Mouse (Mus musculus) heart, embryonic 14.5 days (tissue): Measurements from ENCODE around the gene Rexo1. TPM values are rescaled to one million over a fixed set of nuclear protein-coding genes. Genes with fewer than 3 reads are reported as not detected.
A peak's percentile ranks its signal among the peaks of the same experiment; 100 is the strongest.
"Not testable (repeated sequence)": the region's sequence is repeated elsewhere in the genome, so short reads cannot be mapped to it uniquely, and the experiment has no call there.

Experiments
- ATAC-seq: fragments of 200-750 bp; cut with Nextera tagmentation; 2 replicates; pipeline ENCODE4 v1.8.0; 2017; ENCODE audit warnings: low read depth, moderate TSS enrichment; ENCODE audit not compliant: insufficient number of reproducible peaks, insufficient read depth, low FRiP score
- H3K27ac ChIP-seq, 2 experiments: fragments of 200-500 bp in 1 of 2; fragments of 300-500 bp in 1 of 2; sonication (generic) in 1 of 2; replicated peaks in 1 of 2; 2 replicates each; pipeline ENCODE4 v1.5.1; 2012 to 2014; ENCODE audit warnings: low read depth in 2 of 2, low read length in 2 of 2, control low read depth in 1 of 2, mild to moderate bottlenecking in 1 of 2, mixed read lengths in 1 of 2; ENCODE audit not compliant: control insufficient read depth in 1 of 2, insufficient read depth in 1 of 2
- H3K27me3 ChIP-seq: fragments of 300-500 bp; sonication (generic); 2 replicates; pipeline ENCODE4 v1.6.1; 2014; ENCODE audit warnings: mild to moderate bottlenecking, low read length, control low read depth; ENCODE audit not compliant: control insufficient read depth, insufficient read depth
- H3K36me3 ChIP-seq: fragments of 300-500 bp; sonication (generic); 2 replicates; pipeline ENCODE4 v1.6.1; 2014; ENCODE audit warnings: mild to moderate bottlenecking, control low read depth, low read length, mixed read lengths; ENCODE audit not compliant: control insufficient read depth, insufficient read depth
- H3K4me1 ChIP-seq, 2 experiments: fragments of 200-500 bp in 1 of 2; fragments of 300-500 bp in 1 of 2; sonication (generic) in 1 of 2; 2 replicates each; pipeline ENCODE4 v1.6.1; 2012 to 2014; ENCODE audit warnings: low read length in 2 of 2, control low read depth in 1 of 2, mixed read lengths in 1 of 2; ENCODE audit not compliant: control insufficient read depth in 2 of 2, insufficient read depth in 2 of 2
- H3K4me2 ChIP-seq: fragments of 300-500 bp; sonication (generic); 2 replicates; pipeline ENCODE4 v1.6.1; 2014; ENCODE audit warnings: mild to moderate bottlenecking, low read length
- H3K4me3 ChIP-seq, 2 experiments: fragments of 200-500 bp in 1 of 2; fragments of 300-500 bp in 1 of 2; sonication (generic) in 1 of 2; 2 replicates each; pipeline ENCODE4 v1.5.1; 2012 to 2014; ENCODE audit warnings: low read length in 2 of 2, mild to moderate bottlenecking in 2 of 2, control low read depth in 1 of 2, low read depth in 1 of 2, moderate library complexity in 1 of 2; ENCODE audit not compliant: control insufficient read depth in 1 of 2, insufficient read depth in 1 of 2
- H3K9ac ChIP-seq: fragments of 300-500 bp; sonication (generic); 2 replicates; pipeline ENCODE4 v1.6.1; 2014; ENCODE audit warnings: mild to moderate bottlenecking, low read length
- H3K9me3 ChIP-seq: fragments of 300-500 bp; sonication (generic); 2 replicates; pipeline ENCODE4 v1.6.1; 2016; ENCODE audit warnings: low read length, control low read depth; ENCODE audit not compliant: control insufficient read depth
- WGBS: fragments of 180-500 bp; shearing (Covaris S2); extraction: QIAGEN DNeasy Blood & Tissue Kit; methylation state at CpG from one replicate; pipeline ENCODE4 v1.1.7; 2014; 5-methylcytosine and 5-hydroxymethylcytosine counted together
- polyA plus RNA-seq: library from polyadenylated mRNA; unstranded; fragments of >200 nt; fragmentation: Nextera tagmentation; extraction: Ambion mirVana; gene quantifications from 2 replicates; pipeline ENCODE4 v1.2.1, GENCODE M21; 2014

Rexo1 gene
- polyA plus RNA-seq, 1 experiment from 2014 or later, result 17.0 TPM

DNA sequence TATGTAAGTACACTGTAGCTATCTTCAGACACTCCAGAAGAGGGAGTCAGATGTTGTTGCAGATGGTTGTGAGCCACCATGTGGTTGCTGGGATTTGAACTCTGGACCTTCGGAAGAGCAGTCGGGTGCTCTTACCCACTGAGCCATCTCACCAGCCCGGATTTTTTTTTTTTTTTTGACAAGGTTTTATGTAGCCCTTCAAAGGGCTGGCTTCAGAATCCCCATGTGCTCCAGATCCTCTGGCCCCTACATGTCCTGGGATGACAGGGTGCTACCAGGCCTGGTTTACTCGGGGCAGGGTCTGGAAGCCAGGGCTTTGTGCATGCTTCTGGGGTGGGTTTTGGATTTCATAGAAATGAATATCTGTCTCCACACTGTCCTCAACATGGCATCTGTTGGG lies 44.4 kb upstream of the Rexo1 start, which contains the start of gene Gm49322:
Gene Gm49322, plus strand, starts transcription at position 301 of the 400 bp plus-strand sequence.
- not testable (repeated sequence) for H3K4me2 ChIP-seq, H3K4me3 ChIP-seq, H3K9me3 ChIP-seq, ATAC-seq, H3K27ac ChIP-seq, H3K27me3 ChIP-seq, H3K9ac ChIP-seq
- whole genome bisulfite sequencing, result 76% methylated on average over 4 of the region's 4 CpGs
- Histone ChIP-seq H3K36me3 (peaks cover 40% of the 10 kb centered on the region), H3K4me1 (peaks cover 10 to 13% of the 10 kb centered on the region in 2 experiments)

DNA sequence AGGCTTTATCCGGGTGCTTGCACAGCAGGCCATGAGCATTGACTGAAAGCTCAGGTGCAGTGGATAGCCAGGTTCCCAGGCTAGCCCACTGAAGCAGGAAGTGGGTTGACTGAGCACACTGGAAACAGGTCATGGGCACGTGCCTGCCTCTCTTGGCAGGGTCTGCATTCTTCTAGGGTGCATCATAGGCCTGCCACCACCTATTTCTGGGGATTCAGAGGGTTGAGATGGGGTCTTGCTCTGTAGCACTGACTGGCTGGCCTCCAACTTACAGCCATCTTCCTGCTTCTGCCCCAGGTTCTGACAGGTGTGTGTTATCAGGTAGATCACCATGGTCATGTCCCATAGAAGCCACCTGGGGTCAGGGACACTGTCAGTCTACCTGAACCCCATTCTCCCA lies 43.6 kb upstream of the Rexo1 start:
- Histone ChIP-seq H3K9ac (no peak overlapping the region), H3K36me3 (peaks cover 40% of the 10 kb centered on the region), H3K27me3 (no peaks in the 10 kb centered on the region), H3K4me2 (no peak overlapping the region), H3K27ac (no peak overlapping the region), H3K4me3 (no peak overlapping the region), H3K9me3 (no peaks in the 10 kb centered on the region), H3K4me1 (peaks cover 10 to 13% of the 10 kb centered on the region in 2 experiments)
- ATAC-seq, result no peak
- WGBS, result 80% methylated on average over 2 of the region's 2 CpGs

DNA sequence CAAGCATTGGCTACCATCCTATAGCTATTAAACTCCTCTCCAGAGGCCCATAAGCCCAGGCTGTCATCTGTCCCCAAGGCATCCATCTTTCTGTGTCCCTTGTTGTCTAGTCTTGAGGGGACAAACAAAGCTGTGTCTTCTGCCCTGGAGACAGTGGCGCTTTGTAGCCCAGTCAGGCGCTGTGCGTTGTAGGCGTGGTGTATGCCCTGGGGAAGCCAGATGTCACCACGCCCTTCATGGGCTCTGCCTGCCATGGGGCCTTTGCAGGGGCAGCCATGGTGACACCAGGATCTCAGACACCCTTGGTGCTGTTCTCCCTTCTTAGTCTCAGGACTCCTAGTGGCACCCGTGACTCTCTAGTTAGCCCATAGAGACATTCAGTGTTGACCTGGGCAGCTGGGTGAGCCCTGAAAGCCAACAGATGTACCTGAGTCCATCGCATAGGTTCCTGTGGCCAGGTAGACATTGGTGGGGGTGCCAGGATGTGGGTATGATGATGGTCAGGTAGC lies 42.7 kb upstream of the Rexo1 start:
- peak overlapping the region in 1 of 2 experiments; percentile 85; a peak in 1 of 4 replicates for H3K4me3 ChIP-seq
- peak overlapping the region; percentile 94 for H3K4me2 ChIP-seq
- H3K9me3 ChIP-seq, result no peaks in the 10 kb centered on the region
- peak overlapping the region; percentile 82 for H3K9ac ChIP-seq
- H3K36me3 ChIP-seq, result peaks cover 30% of the 10 kb centered on the region
- H3K4me1 ChIP-seq, result peaks cover 10 to 13% of the 10 kb centered on the region in 2 experiments
- H3K27me3 ChIP-seq, result no peaks in the 10 kb centered on the region
- WGBS, result 84% methylated on average over 7 of the region's 7 CpGs
- no peak for ATAC-seq
- H3K27ac ChIP-seq, result no peak overlapping the region

DNA sequence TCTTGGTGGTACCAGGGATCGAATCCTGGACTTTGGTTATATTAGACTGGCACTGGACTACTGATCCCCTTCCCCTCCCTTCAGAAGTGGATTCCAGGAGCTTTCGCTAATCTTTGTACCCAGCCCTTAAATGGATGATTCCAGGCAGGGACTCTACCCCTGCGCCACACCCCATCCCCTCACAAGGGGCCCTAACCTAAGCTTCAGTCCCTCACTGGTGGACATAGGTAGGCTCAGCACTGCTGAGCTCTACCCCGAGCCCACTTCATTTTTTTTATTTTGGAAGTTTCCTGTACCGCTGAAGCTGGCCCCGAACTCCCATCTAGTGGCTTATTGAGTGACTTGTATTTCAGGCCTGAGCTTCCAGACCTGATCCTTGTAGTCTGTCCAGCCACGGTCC lies 42.0 kb upstream of the Rexo1 start:
- Histone ChIP-seq H3K36me3 (peaks cover 23% of the 10 kb centered on the region), H3K9ac (peak overlapping the region; percentile 82), H3K4me2 (peak overlapping the region; percentile 94), H3K27me3 (no peaks in the 10 kb centered on the region), H3K9me3 (no peaks in the 10 kb centered on the region), H3K4me1 (peaks cover 10 to 13% of the 10 kb centered on the region in 2 experiments), H3K4me3 (peak overlapping the region; percentile 79 to 85), H3K27ac (peak overlapping the region; percentile 70 to 80)
- 27% methylated on average over 7 of the region's 7 CpGs for WGBS
- no peak for ATAC-seq

DNA sequence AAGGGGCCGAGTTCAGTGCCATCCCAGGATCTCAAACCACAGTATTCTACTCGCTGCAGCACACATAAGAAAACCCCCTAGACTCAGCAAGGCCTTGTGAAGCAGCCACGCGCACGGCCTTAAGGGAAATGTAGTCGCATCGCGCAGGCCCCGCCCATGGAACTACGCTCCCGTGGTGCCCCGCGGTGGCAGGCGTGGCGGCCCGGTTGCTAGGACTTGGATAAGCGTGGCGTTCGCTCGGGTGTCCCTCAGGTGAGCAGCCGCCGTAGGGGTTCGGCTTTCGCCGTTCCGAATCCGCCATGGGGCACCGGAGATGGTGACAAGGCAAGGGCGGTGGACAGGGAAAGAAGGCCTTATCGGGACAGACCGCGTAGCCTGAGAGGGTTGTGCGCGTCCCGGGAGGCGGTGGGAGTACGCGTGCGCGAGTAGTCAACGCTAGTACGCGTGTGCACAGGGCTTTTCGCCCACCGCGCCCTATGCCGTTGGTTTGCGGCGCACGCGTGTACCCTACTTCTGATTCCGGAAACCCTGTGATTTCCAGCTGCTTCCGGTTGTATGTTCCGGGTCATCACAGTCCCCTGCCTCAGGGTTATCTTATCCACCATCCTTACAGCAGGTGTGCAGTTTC lies 41.5 kb upstream of the Rexo1 start, which contains the start of the genes Scamp4 and Adat3:
Gene Scamp4, plus strand, starts transcription at position 175 of the 628 bp plus-strand sequence.
Gene Adat3, plus strand, starts transcription at position 183 of the 628 bp plus-strand sequence.
- H3K4me2 ChIP-seq, result peak within 1 kb of the TSS; percentile 94
- peak within 1 kb of the TSS; percentile 82 for H3K9ac ChIP-seq
- peak within 1 kb of the TSS; percentile 79 to 85 for H3K4me3 ChIP-seq
- H3K27me3 ChIP-seq, result no peaks in the 10 kb centered on the region
- ATAC-seq, result peak; percentile 89
- WGBS, result under 1% methylated on average over 54 of the region's 54 CpGs
- no peaks in the 10 kb centered on the region for H3K9me3 ChIP-seq
- H3K4me1 ChIP-seq, result peaks cover 10 to 13% of the 10 kb centered on the region in 2 experiments
- peaks cover 18% of the 10 kb centered on the region for H3K36me3 ChIP-seq
- peak within 1 kb of the TSS; percentile 72 to 80 for H3K27ac ChIP-seq

DNA sequence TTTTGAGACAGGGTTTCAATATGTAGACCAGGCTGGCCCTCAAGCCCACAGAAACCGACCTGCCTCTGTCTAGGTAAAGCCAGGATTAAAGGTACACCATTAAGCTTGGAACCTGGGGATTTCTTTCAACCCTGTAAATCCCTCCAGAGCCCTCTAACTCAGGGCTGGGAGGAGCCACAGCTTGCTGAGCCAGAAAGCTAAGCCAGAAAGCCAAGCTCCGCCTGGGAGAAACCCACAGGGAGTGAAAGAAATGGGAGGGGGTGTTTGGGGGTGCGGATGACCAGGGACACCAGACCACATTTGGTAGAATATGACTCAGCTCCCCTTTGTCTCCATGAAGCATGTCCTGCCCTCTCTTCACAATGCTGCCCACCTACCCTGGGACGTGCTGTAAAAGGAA lies 35.0 kb upstream of the Rexo1 start:
- Histone ChIP-seq H3K27ac (no peak overlapping the region), H3K9me3 (no peaks in the 10 kb centered on the region), H3K4me2 (no peak overlapping the region), H3K4me1 (no peaks in the 10 kb centered on the region), H3K9ac (no peak overlapping the region), H3K4me3 (no peak overlapping the region), H3K27me3 (no peaks in the 10 kb centered on the region), H3K36me3 (no peaks in the 10 kb centered on the region)
- ATAC-seq, result no peak
- WGBS, result 38% methylated on average over 4 of the region's 4 CpGs

DNA sequence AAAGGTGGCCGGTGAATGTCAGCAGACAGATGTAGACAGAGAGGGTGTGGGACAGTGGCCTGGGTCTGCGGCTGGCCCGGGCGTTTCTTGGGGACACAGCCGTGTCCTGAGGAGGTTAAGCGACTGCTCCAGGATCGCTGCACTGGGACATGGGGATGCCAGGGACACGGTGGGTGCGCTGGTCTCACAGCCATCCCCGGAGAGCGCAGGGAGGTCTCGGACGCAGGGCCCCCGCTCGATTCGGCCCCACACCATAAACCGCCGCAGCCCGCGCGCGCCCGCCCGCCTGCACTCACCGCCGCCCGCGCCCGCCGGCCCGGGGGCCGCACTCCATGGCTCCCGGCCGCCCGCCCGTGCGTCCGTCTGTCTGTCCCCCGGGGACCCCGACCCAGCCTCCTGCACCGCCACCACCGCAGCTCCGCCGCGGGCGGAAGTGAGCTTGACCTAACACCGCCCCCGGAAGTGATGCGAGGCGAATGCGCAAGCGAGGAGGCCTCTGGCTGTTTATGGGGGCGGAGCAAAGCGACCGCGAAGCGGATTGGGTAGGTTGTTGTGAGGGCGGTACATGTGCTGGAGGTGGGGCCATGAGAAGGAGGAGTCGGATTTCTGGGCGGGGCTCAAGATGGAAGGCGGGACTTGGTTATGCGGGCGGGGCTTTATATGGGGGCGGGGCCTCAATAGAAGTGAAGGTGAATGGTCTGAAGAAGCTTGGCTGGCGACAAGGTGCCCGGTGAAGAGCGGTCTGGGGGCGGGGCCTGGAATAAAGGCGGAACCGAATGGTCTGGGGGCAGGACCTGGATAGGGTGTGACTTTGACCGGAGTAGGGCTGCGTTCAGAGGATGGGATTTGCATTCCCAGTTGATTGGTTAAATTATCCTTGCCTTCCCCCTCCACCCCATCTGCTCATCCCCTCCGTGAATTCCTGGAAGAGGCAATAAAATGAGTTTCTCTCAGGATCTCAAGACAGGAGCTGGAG lies 28.8 kb upstream of the Rexo1 start, which contains the start of gene Abhd17a:
Gene Abhd17a, minus strand, starts transcription at position 463 of the 976 bp plus-strand sequence.
- Histone ChIP-seq H3K27me3 (no peaks in the 10 kb centered on the region), H3K4me2 (peak within 1 kb of the TSS; percentile 98), H3K9ac (peak within 1 kb of the TSS; percentile 98), H3K27ac (peak within 1 kb of the TSS; percentile 58 to 75; a peak in 3 of 4 replicates), H3K36me3 (peaks cover 15% of the 10 kb centered on the region), H3K4me1 (peaks cover 8 to 19% of the 10 kb centered on the region in 2 experiments), H3K4me3 (peak within 1 kb of the TSS; percentile 97 to 98), H3K9me3 (no peaks in the 10 kb centered on the region)
- WGBS, result under 1% methylated on average over 70 of the region's 73 CpGs
- ATAC-seq, result peak; percentile 93
